Mouse (Mus musculus): Measurements from ENCODE around the gene Itgb7.

DNA sequence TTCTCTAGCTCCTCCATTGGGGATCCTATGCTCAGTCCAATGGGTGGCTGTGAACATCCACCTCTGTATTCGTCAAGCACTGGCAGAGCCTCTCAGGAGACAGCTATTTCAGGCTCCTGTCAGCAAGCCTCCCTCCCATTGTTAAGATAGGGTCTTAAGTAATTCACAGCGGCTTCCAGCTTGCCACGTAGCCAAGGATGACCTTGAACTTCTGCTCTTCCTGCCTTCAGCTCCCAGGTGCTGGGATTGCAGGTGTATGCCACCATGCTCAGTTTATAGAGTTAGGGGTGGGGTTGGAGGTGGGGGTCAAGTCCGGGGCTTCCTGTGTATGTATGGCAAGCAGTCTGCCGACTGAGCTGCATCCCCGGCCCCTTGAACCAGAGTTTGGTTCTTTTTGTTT lies 19.8 kb downstream of the Itgb7 start:
- TF ChIP-seq POLR2A (IDR thresholded peaks at IDR 0.05; ENCODE audit: insufficient read length, low read depth): no peak
- no peak for TF ChIP-seq MAX (IDR thresholded peaks at IDR 0.05; ENCODE audit: low read depth)
